10 mouse cellular contexts compared by ENCODE assay signal in the genomic region with DNA sequence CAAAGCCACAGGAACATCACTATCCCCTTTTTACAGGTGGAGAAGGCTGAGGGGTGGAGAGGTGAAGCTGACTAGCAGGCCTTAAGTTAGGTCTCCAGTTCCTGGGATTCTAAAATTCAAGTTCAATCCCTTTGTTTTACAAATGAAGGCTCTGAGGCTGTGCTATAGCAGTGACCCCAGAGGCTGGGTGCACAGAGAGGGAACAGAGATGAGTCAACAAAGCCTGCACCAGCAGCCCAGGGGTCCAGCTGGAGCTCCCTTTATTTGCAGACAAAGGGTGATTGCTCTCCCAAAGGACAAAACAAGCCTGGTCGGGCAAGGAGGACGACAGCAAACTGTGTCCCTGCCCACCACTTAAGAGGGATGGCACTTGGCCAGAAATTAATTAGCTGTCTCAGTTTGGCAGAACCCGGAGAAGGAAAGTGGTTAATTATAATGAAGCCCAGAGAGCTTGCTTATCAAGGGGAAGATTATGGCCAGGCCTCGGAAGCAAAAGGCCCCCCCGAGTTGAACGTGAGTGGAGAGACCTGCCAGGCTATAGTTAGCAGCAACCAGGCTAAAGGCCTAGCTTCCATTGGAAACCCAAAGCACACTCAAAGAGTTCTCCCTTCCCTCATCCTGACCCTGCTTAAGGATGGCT. TPM values are rescaled to one million over a fixed set of nuclear protein-coding genes. Genes with fewer than 3 reads are reported as not detected.
DNase-seq lines count a peak whose midpoint lies in the region; ATAC-seq lines count a peak whose summit lies in the region.
"Had no signal": no experiment of that assay in that cellular context is flagged by ENCODE, and none has a peak within 500 bp of the region (broad histone marks: within the 10 kb centered on the region; RNA-seq: fewer than 3 reads in every experiment).

No protein-coding gene starts in this region.

- DNase-seq in layer of hippocampus, adult 11-12 months (ENCODE audit: low spot score) = peak; percentile 35
- DNase-seq in layer of hippocampus, adult 9-10 months (ENCODE audit: low spot score) = no peak
- DNase-seq in spleen, adult 18-20 months = no peak
- DNase-seq: thymus, adult 18-20 months had no signal

- H3K9ac ChIP-seq in forebrain, embryonic 16.5 days (replicated peaks; ENCODE audit: low read depth, low read length) = no peak overlapping the region
- no peak overlapping the region for H3K9ac ChIP-seq in hindbrain, embryonic 13.5 days
- no peak overlapping the region for H3K9ac ChIP-seq in neural tube, embryonic 12.5 days

- H3K4me3 ChIP-seq in forebrain, embryonic 16.5 days (replicated peaks; ENCODE audit: low read length) = no peak overlapping the region
- H3K4me3 ChIP-seq in hindbrain, embryonic 13.5 days = no peak overlapping the region
- no peak overlapping the region for H3K4me3 ChIP-seq in neural tube, embryonic 12.5 days
- H3K4me3 ChIP-seq: myocyte had no signal

- H3K27ac ChIP-seq in forebrain, embryonic 16.5 days (ENCODE audit: low read length) = peak overlapping the region; percentile 59
- H3K27ac ChIP-seq in hindbrain, embryonic 13.5 days = peak overlapping the region; percentile 64; the same call in 1 of the 2 replicates
- H3K27ac ChIP-seq in neural tube, embryonic 12.5 days = no peak overlapping the region

- no peak overlapping the region for H3K4me2 ChIP-seq in forebrain, embryonic 16.5 days (ENCODE audit: low read length)
- H3K4me2 ChIP-seq in hindbrain, embryonic 13.5 days = no peak overlapping the region
- no peak overlapping the region; the same call in 1 of the 2 replicates for H3K4me2 ChIP-seq in neural tube, embryonic 12.5 days (replicated peaks)

- under 1% methylated on average over 6 of the region's 6 CpGs for WGBS in forebrain, embryonic 16.5 days
- WGBS in hindbrain, embryonic 13.5 days = 9% methylated on average over 6 of the region's 6 CpGs
- 18% methylated on average over 6 of the region's 6 CpGs for WGBS in neural tube, embryonic 12.5 days

- H3K27me3 ChIP-seq in forebrain, embryonic 16.5 days (replicated peaks; ENCODE audit: control insufficient read depth, insufficient read depth, low read length) = no peaks in the 10 kb centered on the region
- no peaks in the 10 kb centered on the region; the same call in 1 of the 2 replicates for H3K27me3 ChIP-seq in hindbrain, embryonic 13.5 days
- no peaks in the 10 kb centered on the region for H3K27me3 ChIP-seq in neural tube, embryonic 12.5 days (replicated peaks)

- no peaks in the 10 kb centered on the region for H3K9me3 ChIP-seq in forebrain, embryonic 16.5 days (ENCODE audit: control insufficient read depth, low read length)
- no peaks in the 10 kb centered on the region for H3K9me3 ChIP-seq in hindbrain, embryonic 13.5 days
- no peaks in the 10 kb centered on the region for H3K9me3 ChIP-seq in neural tube, embryonic 12.5 days

- no peaks in the 10 kb centered on the region for H3K36me3 ChIP-seq in forebrain, embryonic 16.5 days (ENCODE audit: control insufficient read depth, insufficient read depth)
- H3K36me3 ChIP-seq in hindbrain, embryonic 13.5 days = no peaks in the 10 kb centered on the region
- H3K36me3 ChIP-seq in neural tube, embryonic 12.5 days = no peaks in the 10 kb centered on the region

- ATAC-seq in forebrain, embryonic 16.5 days = peak; percentile 92
- 0 out of 2 replicates have a peak, but pooled peaks have one; percentile 49 for ATAC-seq in hindbrain, embryonic 13.5 days (ENCODE audit: low FRiP score)
- 0 out of 2 replicates have a peak, but pooled peaks have one; percentile 53 for ATAC-seq in neural tube, embryonic 12.5 days (ENCODE audit: low FRiP score, low read depth)
- no peak for ATAC-seq in frontal cortex, adult (ENCODE audit: low TSS enrichment)
- no peak for ATAC-seq in cerebellum, adult (ENCODE audit: insufficient number of reproducible peaks, low FRiP score, low TSS enrichment)

- H3K4me1 ChIP-seq in forebrain, embryonic 16.5 days (replicated peaks; ENCODE audit: control insufficient read depth, insufficient read depth, low read length) = peaks cover 12% of the 10 kb centered on the region
- peaks cover 13% of the 10 kb centered on the region for H3K4me1 ChIP-seq in hindbrain, embryonic 13.5 days (replicated peaks)
- H3K4me1 ChIP-seq in neural tube, embryonic 12.5 days = peaks cover 11% of the 10 kb centered on the region; the same call in 1 of the 2 replicates

RNA-seq across cellular contexts. Expression of a gene that starts 15.2 kb away (rescaled TPM):
- 0.30 TPM in 1 of 2 replicates, not detected in the other for polyA plus RNA-seq in forebrain, embryonic 16.5 days (2015; fragmentation: Nextera tagmentation; extraction: Ambion mirVana)
- polyA plus RNA-seq in hindbrain, embryonic 13.5 days (2015; fragmentation: Nextera tagmentation; extraction: Ambion mirVana) = 0.44 and 0.48 TPM in 2 replicates
- 0.49 and 0.56 TPM in 2 replicates for polyA plus RNA-seq in neural tube, embryonic 12.5 days (2016; fragmentation: Nextera tagmentation; extraction: Ambion mirVana)
- polyA plus RNA-seq: myocyte had no signal

RNA-seq across cellular contexts. Expression of a gene that starts 54.0 kb away (rescaled TPM):
- 74.1 and 91.8 TPM in 2 replicates for polyA plus RNA-seq in forebrain, embryonic 16.5 days (2015; fragmentation: Nextera tagmentation; extraction: Ambion mirVana)
- 94.7 and 95.1 TPM in 2 replicates for polyA plus RNA-seq in hindbrain, embryonic 13.5 days (2015; fragmentation: Nextera tagmentation; extraction: Ambion mirVana)
- 168 and 189 TPM in 2 replicates for polyA plus RNA-seq in neural tube, embryonic 12.5 days (2016; fragmentation: Nextera tagmentation; extraction: Ambion mirVana)

RNA-seq across cellular contexts. Expression of a gene that starts 54.6 kb away (rescaled TPM):
- not detected in 2 replicates for polyA plus RNA-seq in forebrain, embryonic 16.5 days (2015; fragmentation: Nextera tagmentation; extraction: Ambion mirVana)
- polyA plus RNA-seq in hindbrain, embryonic 13.5 days (2015; fragmentation: Nextera tagmentation; extraction: Ambion mirVana) = not detected in 2 replicates
- polyA plus RNA-seq in neural tube, embryonic 12.5 days (2016; fragmentation: Nextera tagmentation; extraction: Ambion mirVana) = 0.09 TPM in 1 of 2 replicates, not detected in the other

Comparison
In these comparisons a context has a peak if more than half of its experiments do, and no peak if none do; other contexts are left out.
1. ATAC-seq: peak in forebrain, embryonic 16.5 days (single experiment), hindbrain, embryonic 13.5 days (single experiment) and neural tube, embryonic 12.5 days (single experiment); none in frontal cortex, adult (single experiment) and cerebellum, adult (single experiment).